Mouse (Mus musculus) c-Kit-negative CD71-positive TER-119-positive erythroid progenitor cells, embryonic 14.5 days (primary cell): ENCODE data around the gene Slc2a4.

ENCODE experiments used
- DNase-seq: peaks from one replicate; pipeline ENCODE4 v3.0.0-alpha.2; 2013; ENCODE audit warnings: low read depth, low spot score

Gene Slc2a4

DNA sequence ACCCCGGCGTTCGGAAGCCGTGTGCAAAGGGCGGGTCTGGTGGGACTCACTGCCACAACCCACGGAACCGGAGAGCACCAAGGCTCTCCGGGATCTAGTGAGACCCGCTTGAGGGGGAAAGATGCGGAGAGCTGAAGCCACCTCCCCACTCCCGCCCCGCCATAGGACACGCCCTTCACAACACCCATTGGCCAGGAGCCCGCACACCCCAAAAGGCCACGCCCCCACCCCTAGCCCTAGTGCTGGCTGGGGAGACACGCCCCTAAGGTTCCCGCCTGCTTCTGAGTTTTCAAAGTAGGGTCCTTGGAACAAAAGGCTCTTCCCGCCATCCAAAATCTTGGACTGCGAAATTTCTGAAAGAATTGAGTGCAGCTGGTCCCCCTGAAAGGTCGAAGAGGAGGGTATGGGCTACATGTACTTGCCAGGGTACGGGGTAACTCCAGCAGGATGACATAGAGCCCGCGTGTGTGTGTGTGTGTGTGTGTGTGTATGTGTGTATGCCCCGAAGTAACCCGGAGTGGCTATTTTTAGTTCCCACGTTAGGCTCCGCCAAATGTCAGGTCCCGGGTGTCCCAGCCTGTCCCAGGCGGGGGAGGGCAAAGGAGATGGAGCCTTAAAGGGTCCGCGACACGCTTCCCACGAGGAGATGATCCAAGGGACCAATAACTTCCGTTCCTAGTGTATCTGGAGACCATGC is at the start of gene Slc2a4:
TSS of gene Slc2a4 (minus strand) at position 123 of the 697 bp plus-strand sequence.
- DNase-seq, result peak; percentile 94

DNA sequence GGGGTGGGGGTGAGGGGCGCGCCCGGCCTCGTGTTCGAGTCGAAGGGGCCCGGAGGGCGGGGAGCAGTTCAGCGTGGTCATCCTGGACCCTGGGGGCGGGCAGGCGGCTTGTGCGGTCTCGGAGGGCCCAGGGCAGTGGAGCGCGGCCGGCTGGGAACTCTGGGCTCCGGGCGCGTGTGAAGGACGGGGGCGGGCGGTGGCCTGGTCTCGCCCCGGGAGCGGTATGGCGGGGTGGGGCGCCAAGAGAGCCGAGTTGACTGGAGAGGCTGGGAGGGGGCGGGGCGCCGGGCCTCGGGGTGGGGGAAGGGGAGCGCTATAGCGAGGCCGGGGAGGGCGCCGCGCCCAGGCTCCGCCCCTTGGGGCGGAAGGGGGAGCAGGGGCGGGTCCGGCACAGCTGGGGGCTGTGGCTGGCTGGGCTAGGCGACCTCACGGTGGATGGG is 49.1 kb upstream of the Slc2a4 start:
- DNase-seq, result peak; percentile 63

DNA sequence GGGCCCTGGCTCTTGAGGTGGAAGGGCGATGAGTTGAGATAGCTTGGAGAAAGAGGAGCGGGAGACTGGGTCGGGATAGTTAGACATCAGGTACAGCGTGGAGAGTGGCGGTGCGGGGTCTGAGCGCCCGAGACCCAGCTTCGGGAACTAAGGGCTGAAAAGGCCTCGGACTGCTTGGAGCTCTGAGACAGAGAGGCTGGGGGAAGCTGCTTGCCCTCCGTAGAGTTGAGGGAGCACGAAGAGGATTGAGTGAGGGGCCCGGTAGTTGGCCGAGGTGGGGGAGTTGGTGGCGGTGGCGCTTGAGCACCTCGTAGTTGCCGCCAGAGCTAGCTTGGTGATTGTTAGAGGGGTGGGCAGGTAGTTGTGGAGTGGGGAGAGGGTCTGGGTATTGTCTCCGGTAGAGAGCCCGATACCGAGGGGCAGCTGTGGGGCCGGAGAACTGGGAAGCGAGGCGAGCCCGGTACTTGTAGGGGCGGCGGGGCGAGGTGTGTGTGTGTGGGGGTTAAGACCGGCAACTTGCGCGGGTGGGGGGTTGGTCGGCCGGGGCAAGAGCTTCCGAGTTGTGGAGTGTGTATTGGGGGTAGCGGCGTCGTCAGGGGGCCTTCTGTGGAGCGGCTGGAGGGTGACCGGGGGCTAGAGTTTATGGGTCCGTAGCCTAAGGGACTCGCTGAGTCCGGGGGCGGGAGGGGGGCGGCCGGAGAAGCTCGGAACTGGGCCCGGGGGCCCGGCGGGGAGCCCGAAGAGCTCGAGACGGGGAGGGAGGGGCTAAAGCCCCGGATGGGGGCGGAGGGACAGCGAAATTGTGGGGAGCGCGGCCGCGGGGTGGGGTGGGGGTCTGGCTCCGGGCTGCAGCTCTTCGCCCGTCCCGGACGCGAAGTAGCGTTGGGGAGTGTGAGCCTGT is 48.4 kb upstream of the Slc2a4 start:
- no peak for DNase-seq

DNA sequence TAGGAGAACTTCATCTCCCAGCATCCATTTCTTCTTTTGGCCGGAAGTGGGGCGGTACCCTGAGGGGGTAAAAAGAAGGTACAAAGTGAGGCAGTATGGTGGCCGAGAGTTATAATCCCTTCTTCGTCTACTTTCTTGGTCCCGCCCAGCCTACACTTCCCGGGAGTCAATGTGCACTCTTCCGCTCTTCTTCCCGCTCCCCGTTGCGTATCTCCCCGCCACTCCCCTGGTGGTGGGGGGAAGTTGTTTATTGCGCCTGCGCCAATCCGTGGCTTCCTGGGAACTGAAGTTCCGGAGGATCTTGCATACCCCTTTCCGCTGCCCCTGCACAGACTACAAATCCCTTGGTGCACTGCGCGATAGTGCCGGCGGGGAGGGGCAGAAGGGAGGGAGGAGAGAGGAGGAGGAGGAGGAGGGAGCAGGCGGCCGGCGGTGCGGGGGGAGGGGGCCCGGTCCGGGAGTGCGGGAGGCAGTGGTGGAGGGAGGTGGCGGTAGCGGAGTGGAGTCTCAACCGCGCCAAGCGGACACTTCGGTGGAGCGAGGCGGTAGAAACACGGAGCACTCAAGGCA is 47.5 kb upstream of the Slc2a4 start, which contains the start of gene Phf23:
TSS of gene Phf23 (plus strand) at position 387 of the 570 bp plus-strand sequence.
- peak; percentile 94 for DNase-seq

DNA sequence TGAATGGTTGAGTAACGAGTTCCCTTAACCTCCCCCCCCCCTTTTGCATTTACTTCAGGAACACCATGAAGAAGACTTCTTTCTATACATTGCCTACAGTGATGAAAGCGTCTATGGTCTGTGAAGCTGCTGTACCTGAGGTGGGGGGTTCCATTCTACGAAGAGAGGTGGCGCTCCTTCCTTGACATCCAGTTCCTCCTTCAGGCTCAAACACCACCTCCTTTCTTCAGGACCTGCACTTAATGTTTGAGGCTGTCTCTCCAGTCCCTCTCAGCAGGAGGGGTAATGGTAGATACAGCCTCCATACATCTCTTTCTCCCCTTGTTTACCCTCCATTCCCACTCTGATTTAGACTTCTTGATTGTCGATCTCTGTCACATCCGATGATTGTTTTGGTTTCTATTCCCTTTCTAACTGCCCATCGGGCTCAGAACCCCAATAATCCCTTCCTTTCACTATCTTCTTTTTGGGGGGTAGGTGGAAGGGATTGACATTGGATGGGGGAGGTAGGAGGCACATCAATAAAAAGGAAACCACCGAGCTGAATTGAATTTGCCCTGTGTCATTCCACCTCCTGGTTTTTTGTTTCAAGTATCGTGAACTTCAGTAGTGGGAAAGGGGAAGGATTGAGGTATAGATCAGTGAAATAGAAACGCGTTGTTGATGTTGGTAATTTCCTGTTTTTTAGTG is 46.6 kb upstream of the Slc2a4 start:
- DNase-seq, result no peak

DNA sequence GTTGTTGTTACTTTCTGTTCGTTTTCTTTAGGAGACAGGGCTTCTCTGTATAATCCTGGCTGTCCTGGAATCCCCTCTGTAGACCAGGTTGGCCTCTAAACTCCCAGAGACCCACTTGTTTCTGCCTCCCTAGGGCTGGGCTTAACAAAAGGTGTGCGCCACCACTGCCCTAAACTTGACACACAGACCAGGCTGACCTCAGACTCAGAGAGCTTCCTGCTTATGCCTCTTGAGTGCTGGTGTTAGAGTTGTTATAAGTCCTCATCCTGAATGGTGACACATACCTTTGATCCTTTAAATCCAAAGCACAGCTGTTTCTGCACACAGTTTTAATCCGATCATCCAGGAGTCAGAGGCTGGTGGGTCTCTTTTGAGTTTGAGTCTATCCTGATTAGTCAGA is 44.9 kb upstream of the Slc2a4 start:
- no peak for DNase-seq

DNA sequence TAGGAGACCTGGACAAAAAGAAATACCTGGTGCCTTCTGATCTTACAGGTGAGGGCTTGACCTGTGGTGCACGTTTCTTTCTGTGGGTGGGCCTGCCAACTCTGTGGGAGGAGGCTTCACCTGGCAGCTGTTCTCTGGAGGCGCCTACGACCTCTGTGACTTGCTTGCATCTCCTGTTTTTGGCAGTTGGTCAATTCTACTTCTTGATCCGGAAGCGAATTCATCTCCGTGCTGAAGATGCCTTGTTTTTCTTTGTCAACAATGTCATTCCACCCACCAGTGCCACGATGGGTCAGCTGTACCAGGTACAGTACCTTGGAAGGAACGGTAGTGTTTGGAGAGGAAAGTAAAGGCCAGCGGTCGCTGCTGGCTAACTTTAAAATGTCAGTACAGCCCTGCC is 44.4 kb upstream of the Slc2a4 start:
- no peak for DNase-seq

DNA sequence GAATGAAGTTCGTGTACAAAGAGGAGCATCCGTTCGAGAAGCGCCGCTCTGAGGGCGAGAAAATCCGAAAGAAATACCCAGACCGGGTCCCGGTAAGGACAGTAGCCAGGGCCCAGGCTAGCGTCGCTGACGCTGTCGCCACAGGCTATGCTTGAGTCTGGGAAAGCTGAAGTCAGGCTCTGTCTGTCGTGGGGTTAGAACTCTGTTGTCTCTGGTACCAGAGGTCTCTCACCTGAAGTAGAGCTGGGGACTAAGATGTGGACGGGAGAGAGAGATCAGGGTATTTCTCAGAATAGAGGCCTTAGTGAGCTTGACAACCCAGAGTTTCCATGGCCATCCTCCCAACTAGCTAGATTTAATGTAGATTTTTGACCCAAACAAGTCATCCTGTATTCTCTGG is 43.7 kb upstream of the Slc2a4 start:
- no peak for DNase-seq

DNA sequence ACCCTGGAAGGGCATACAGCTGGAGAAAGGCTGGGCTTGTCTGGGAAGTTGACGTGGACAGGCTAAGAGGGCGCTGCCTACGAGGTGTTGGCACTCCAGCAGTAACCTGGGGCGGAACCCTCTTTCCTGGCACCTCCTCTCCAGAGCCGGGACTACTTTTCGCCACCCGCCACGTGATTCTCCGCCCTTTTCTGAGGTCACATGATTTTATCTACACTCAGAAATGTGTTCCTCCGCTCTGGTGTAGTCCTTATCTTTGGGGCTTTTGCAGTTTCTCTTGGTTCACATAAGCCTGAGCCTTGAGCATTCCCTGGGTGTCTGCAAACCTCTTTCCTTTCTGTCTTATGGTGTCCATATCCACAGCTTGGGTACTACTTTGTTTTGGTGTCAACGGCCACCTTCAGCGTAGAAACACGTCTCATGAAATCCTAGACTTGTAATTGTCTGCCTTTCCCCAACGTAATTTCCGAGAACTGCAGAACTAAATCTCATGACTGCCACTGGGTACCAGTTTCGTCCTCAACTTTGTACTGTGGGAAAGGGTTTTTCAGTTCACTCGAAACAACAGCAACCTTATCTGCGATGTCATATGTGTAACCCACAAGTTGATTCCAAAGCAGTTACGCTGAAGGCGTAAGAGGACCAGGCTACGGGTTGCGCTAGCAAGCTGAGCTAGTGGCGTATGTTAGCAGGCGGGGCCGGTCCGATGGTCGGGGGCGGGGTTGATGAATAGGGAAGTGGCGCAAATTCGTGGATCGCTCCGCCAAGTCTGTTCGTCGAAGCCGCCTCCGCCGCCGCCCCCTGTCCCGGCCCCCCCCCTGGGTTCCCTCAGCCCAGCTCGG is 43.1 kb upstream of the Slc2a4 start, which contains the start of gene Gabarap:
TSS of gene Gabarap (plus strand) at position 294 of the 842 bp plus-strand sequence.
- DNase-seq, result peak; percentile 94

DNA sequence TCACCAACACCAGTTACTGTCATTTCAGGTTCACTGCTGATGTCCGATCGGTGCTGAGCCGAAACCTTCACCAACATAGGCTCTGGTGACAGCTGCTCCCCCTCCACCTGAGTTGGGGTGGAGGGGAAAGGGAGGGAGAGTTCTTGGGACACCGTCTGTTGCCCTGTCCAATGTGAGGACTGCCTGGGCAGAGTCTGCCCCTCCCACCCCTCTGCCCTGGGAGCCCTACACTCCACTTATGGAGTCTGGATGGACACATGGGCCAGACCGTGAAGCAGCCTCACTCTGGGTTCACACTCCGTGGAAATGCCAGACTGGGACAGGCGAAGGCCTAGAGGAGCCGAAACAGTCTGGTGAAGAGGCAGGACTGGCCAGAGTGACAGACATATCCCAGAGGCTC is 42.0 kb upstream of the Slc2a4 start:
- no peak for DNase-seq

DNA sequence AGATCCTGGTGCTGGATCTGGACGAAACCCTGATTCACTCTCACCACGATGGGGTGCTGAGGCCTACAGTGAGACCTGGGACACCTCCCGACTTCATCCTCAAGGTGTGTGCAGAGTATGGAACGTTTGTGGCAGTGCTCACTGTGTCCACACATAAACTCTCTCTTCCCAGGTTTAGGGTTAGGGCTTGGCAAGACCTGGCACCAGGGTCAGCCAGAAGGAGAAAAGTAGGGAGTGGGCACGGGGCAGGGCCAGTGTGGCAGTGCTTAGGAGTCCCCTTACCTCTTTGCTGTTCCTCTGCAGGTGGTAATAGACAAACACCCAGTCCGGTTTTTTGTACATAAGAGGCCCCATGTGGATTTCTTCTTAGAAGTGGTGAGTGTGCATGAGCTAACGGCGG is 36.4 kb upstream of the Slc2a4 start:
- DNase-seq, result no peak

DNA sequence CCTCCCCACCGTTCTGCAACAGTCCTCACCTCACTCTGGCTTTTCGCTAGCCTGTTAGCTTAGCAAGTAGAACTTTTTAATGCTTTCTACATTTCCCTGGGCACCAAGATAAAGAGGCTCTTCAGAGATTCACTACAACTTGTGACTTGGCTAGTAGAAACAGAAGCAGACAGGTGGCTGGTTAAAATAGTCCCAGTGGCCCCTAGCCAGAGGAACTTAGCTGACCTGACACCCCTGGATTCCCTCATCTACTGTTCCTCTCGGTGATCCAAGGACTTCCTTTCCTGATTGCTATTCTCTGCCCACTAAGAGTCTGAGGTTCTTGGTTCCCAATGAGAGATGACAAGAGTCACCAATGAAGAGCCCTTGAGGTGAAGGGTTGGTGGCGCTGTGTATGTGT is 35.4 kb upstream of the Slc2a4 start:
- DNase-seq, result no peak

DNA sequence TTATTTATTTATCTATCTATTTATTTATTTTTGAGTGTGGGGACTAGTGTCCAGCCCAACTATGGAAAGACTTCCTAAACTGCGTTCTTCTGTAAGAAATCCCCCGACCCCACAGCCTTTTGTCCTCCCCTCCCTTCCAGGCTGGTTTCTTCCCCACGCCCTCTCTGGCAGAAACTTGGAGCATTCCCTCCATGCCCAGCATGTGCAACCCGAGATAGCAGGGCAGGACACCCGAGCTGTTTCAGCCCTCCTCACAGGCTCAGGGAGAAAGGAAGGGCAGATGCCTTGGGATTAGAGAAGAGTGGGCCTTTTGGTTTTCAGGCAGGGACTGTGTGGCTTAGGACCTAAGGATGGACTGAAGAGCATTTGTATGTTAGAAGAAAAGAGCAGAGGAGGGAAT is 34.9 kb upstream of the Slc2a4 start:
- no peak for DNase-seq

DNA sequence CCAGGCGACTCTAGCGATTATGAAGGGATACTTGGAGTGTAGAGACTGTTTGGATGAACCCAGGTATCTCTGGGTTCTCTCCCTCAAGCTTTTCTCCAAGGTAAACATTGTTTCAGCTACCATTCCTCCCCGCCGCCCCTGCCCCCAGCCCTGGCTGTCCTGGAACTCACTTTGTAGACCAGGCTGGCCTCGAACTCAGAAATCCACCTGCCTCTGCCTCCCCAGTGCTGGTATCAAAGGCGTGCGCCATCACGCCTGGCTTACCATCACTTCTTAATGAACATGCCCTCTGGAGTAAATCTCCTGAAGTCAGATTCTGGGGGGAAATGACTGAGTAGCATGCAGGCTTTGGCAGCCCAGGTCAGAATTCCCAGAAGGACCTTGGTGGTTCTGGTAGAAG is 34.2 kb upstream of the Slc2a4 start, which contains the start of gene Elp5:
TSS of gene Elp5 (minus strand) at position 293 of the 400 bp plus-strand sequence.
- no peak for DNase-seq

DNA sequence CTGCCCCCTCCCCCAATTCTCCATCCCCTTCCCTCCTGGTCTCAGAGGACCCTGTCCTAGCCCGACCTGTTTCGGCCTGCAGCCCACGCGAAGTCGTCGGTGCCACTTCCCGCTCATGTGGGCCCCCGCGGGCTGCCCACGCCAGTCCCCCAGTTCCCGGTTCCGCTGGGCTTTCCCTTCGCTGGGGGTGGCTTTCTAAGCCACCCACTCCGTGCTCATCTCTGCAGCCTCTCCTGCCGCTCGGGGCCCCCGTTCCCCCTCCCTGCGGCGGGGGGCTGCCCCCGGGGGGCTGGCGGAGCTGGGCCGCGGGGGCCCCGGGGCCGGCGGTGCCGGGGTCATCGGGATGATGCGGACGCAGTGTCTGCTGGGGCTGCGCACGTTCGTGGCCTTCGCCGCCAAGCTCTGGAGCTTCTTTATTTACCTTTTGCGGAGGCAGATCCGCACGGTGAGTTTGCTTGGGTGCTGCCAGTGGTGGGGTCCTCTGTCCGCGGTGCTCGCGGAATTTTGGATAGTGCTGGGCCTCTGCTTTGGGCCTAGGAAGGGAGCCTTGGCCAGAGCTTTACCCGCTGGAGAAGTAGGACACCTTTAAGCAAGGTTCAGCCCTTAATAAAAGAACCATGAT is 33.3 kb upstream of the Slc2a4 start, which contains the start of gene Ctdnep1:
TSS of gene Ctdnep1 (plus strand) at position 16 of the 622 bp plus-strand sequence.
- no peak for DNase-seq

DNA sequence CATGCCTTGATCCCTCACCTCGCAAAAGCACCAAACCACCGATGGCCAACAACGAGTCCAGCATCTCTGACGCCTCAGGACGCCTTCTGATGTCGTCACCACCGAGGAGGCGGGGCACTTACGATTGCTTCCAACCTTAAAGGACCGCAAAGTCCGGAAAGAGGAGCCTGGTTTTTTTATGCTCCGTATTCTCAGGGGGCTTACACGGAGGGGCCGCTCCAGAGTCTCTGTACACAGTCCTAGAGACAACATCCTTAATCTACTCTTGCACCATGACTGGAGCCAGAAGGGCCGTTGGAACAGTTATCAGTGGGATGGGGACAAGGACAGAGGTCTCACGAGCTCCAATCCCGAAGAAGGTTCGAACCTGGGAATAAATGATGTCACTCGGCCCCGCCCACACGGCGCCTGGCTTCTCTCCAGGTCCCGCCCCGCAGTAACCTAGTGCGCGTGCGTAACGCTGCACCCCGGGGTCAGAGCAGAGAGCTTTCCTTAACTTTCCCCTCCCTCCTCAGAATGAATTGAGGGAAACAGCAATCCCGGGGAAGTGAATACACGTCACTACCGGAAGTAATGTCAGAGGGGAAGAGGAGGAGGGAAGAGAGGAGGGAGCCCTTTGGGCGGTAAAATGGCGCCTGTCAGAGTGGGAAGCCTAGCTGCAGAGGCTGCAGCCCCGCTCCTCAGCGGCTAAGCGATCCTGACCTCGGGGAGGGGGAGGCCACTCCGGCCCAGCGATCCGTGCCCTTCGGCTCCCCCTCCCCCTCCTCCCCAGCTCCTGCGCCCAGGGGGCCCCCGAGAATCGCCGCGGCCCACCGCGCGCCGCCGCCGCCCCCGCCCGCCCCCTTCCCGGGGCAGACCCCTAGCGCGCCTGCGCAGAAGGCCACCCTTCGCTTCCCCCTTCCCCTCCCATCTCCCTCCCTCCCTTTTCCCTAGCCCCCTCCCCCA is 32.5 kb upstream of the Slc2a4 start:
- DNase-seq, result peak; percentile 98

DNA sequence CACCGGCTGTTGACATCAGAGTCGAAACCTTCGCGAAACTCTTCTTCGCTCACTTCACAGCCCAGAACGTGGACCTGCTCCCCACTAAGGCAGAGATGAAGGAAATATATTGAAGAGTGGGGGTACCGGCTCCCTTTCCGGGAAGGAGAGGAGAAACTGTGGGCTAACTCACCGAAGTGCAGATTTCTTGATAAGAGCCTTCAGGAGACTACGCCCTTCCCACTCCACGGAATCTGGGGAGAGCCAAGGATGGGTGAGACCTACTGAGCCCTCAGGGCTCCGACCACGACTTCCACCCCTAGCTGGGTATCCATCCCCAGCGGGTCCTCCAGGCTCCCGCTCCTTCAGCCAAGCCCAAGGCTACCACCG is 31.8 kb upstream of the Slc2a4 start:
- DNase-seq, result no peak

DNA sequence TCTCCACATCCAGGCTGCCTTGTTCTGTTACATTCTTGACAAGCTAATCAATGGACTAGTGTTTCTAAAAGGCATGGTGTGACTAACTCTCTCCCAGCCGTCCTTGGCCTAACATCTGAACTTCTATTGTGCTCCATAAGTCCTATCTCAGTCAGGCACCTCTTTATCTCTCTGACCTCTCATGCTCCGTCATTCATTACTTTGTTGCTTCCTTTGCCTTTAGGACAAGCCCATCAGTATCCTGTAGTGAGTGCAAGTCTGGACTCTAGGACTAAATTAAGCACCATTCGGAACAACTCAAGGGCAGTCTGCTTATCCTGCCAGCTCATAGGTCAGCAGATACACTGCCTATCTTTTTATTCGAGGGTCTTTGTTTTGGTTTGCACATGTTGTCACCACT is 28.3 kb upstream of the Slc2a4 start:
- DNase-seq, result no peak

DNA sequence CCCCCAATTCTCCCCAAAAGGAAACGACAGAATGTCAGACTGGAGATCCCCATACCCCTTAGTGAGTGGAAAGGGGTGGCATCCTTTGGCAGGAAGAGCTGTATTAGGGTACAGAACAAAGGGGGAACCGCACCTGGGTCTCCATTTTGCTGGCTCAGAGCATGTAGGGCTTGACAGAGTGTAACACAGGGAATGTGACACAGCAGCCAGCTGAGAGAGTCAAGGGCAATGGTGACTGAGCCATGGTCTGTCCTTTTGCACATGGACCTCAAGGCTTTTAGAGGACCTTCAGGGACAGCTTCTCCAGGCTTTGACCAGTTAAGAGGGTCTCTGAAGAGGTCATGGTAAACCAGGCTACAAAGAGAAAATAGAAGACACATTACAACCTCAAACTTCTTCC is 26.9 kb upstream of the Slc2a4 start:
- DNase-seq, result no peak
